Mouse (Mus musculus): ENCODE results near the gene Smim6. TPM values are rescaled to one million over a fixed set of nuclear protein-coding genes. Genes with fewer than 3 reads are reported as not detected.

The Smim6 gene
- total and polyA plus RNA-seq, 3 experiments: 2.4 TPM; not detected in 2

DNA sequence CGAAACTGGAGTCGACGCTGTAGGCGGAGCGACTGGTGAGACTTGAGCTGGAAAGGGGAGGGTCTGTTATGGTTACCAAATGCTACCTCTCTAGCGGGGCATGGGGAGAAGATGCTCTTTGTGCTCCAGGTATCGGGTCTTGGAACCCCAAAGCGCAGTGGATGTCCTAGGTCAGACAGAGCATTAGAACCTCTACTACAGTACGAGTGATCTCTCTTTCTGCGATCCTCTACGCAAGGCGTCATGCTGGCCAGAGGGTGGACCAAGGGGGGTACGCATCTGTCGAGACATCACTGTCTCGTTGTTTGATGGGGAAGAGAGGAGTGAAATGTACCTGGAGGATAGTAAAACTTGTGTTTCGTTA lies 21.9 kb downstream of the Smim6 start:
- H3K27me3 ChIP-seq (ENCODE audit: insufficient read depth, low read length): no peaks in the 10 kb centered on the region
- no peaks in the 10 kb centered on the region for H3K9me3 ChIP-seq (replicated peaks)
- peaks cover 37% of the 10 kb centered on the region for H3K4me1 ChIP-seq (ENCODE audit: insufficient read depth, low read depth, low read length)
- ATAC-seq (ENCODE audit: extremely low read depth, insufficient number of reproducible peaks, low FRiP score, poor library complexity, severe bottlenecking) (no peak), DNase-seq (ENCODE audit: low spot score) (no peak)
- H3K4me3 ChIP-seq (ENCODE audit: low read depth, low read length): peak overlapping the region; percentile 88
- TF ChIP-seq CTCF (IDR thresholded peaks at IDR 0.05; ENCODE audit: low read depth, low read length): no peak
- no peak for TF ChIP-seq POLR2AphosphoS5 (IDR thresholded peaks at IDR 0.05; ENCODE audit: insufficient replicate concordance, low read depth, low read length)
- no peak for TF ChIP-seq TAL1 (conservative IDR thresholded peaks at IDR 0.05; ENCODE audit: low read depth, low read length)
- TF ChIP-seq GATA2 (IDR thresholded peaks at IDR 0.05; ENCODE audit: borderline replicate concordance, low read depth, low read length): no peak
- TF ChIP-seq GATA1 (IDR thresholded peaks at IDR 0.05; ENCODE audit: borderline replicate concordance, low read length): no peak
- peaks cover 66% of the 10 kb centered on the region for H3K36me3 ChIP-seq (replicated peaks)

DNA sequence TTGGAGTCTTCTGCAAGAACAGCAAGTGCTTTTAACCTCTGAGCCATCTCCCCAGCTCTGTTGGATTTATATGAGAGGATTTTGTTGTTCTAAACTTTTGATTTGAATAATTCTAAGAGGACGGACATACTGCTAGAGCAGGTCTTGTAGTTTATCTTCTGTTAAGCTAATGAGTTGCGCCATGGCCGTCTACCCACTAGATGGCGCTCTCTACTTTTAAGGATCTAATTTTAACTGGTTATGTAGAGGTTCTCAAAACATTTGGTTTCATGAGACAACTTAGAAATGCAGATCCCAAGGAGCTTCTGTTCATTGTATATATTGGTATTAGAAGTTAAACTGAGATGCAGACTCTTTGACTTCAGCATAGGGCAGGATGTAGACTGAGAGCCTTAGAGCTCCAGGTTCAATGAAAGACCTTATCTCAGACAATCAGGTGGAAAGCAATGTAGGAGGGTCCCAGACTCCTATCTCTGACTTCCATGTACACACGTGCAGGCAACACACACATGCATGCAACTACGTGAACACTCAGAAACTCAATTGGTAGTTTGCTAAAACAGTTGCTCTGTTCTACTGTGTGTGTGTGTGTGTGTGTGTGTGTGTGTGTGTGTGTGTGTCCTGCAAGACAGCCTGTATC lies 28.0 kb downstream of the Smim6 start:
- H3K27me3 ChIP-seq (ENCODE audit: insufficient read depth, low read length): no peaks in the 10 kb centered on the region
- H3K9me3 ChIP-seq (replicated peaks): no peaks in the 10 kb centered on the region
- ATAC-seq (ENCODE audit: extremely low read depth, insufficient number of reproducible peaks, low FRiP score, poor library complexity, severe bottlenecking) (no peak; the same call in 1 of the 2 replicates), DNase-seq (ENCODE audit: low spot score) (peak; percentile 26)
- peaks cover 97% of the 10 kb centered on the region for H3K36me3 ChIP-seq (replicated peaks)
- no peak overlapping the region for H3K4me3 ChIP-seq (ENCODE audit: low read depth, low read length)
- TF ChIP-seq TAL1 (conservative IDR thresholded peaks at IDR 0.05; ENCODE audit: low read depth, low read length) (no peak), CTCF (IDR thresholded peaks at IDR 0.05; ENCODE audit: low read depth, low read length) (peak; percentile 46; the same call in 1 of the 2 replicates)
- peaks cover 15% of the 10 kb centered on the region for H3K4me1 ChIP-seq (ENCODE audit: insufficient read depth, low read depth, low read length)

DNA sequence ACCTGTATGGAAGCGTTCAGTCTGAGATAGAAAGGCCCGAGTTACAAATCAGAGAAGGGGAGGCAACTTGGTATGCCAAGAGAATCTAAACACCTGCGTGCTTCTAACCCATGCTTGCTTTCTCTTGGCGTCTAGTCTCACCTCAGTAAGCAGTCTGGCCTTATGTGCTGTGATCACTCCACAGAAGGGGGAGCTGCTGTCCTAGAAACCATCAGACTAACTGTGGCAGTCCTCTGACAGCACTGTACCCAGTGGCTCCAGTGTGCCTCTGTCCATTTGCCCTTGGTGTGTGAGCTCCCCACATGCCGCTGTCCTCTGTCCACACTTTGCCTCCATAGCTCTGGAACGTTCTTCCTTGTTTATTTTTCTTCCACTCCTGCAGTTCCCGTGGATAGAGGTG lies 30.2 kb downstream of the Smim6 start:
- no peak for TF ChIP-seq POLR2AphosphoS5 (IDR thresholded peaks at IDR 0.05; ENCODE audit: insufficient replicate concordance, low read depth, low read length)
- no peak for TF ChIP-seq GATA2 (IDR thresholded peaks at IDR 0.05; ENCODE audit: borderline replicate concordance, low read depth, low read length)
- TF ChIP-seq CTCF (IDR thresholded peaks at IDR 0.05; ENCODE audit: low read depth, low read length): no peak
- no peak for TF ChIP-seq TAL1 (conservative IDR thresholded peaks at IDR 0.05; ENCODE audit: low read depth, low read length)
- TF ChIP-seq GATA1 (IDR thresholded peaks at IDR 0.05; ENCODE audit: borderline replicate concordance, low read length): no peak
- Histone ChIP-seq H3K9me3 (replicated peaks) (no peaks in the 10 kb centered on the region), H3K4me1 (ENCODE audit: insufficient read depth, low read depth, low read length) (peaks cover 3% of the 10 kb centered on the region; the same call in 1 of the 2 replicates), H3K36me3 (replicated peaks) (peaks cover 98% of the 10 kb centered on the region), H3K27me3 (ENCODE audit: insufficient read depth, low read length) (no peaks in the 10 kb centered on the region), H3K4me3 (ENCODE audit: low read depth, low read length) (no peak overlapping the region)
- ATAC-seq (ENCODE audit: extremely low read depth, insufficient number of reproducible peaks, low FRiP score, poor library complexity, severe bottlenecking): no peak
- no peak for DNase-seq (ENCODE audit: low spot score)

DNA sequence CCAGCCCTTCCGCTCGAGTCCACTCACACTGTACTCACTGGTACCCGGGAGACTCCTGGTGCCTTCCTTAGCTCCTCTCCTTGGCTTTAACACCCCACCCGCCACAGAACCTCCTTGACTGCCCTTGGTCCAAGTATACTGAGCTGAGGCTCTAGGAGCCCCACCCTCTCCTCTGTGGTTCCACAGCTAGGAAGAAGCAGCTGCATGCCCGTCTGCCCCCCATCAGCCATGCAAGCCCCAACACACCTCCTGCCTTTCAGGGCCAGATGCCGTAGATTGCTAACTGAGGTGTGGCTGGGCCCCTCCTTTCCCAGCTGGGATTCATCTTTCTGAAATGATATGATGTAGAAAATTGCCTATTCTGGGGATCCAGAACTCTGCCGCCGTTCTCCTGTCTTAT lies 33.4 kb downstream of the Smim6 start:
- ATAC-seq (ENCODE audit: extremely low read depth, insufficient number of reproducible peaks, low FRiP score, poor library complexity, severe bottlenecking): no peak
- Histone ChIP-seq H3K9me3 (replicated peaks) (no peaks in the 10 kb centered on the region), H3K36me3 (replicated peaks) (peaks cover 100% of the 10 kb centered on the region), H3K4me3 (ENCODE audit: low read depth, low read length) (no peak overlapping the region), H3K27me3 (ENCODE audit: insufficient read depth, low read length) (no peaks in the 10 kb centered on the region), H3K4me1 (ENCODE audit: insufficient read depth, low read depth, low read length) (no peaks in the 10 kb centered on the region)
- DNase-seq (ENCODE audit: low spot score): no peak
- TF ChIP-seq POLR2AphosphoS5 (IDR thresholded peaks at IDR 0.05; ENCODE audit: insufficient replicate concordance, low read depth, low read length): no peak
- no peak for TF ChIP-seq GATA2 (IDR thresholded peaks at IDR 0.05; ENCODE audit: borderline replicate concordance, low read depth, low read length)
- no peak for TF ChIP-seq CTCF (IDR thresholded peaks at IDR 0.05; ENCODE audit: low read depth, low read length)
- TF ChIP-seq TAL1 (conservative IDR thresholded peaks at IDR 0.05; ENCODE audit: low read depth, low read length): no peak
- TF ChIP-seq GATA1 (IDR thresholded peaks at IDR 0.05; ENCODE audit: borderline replicate concordance, low read length): no peak

DNA sequence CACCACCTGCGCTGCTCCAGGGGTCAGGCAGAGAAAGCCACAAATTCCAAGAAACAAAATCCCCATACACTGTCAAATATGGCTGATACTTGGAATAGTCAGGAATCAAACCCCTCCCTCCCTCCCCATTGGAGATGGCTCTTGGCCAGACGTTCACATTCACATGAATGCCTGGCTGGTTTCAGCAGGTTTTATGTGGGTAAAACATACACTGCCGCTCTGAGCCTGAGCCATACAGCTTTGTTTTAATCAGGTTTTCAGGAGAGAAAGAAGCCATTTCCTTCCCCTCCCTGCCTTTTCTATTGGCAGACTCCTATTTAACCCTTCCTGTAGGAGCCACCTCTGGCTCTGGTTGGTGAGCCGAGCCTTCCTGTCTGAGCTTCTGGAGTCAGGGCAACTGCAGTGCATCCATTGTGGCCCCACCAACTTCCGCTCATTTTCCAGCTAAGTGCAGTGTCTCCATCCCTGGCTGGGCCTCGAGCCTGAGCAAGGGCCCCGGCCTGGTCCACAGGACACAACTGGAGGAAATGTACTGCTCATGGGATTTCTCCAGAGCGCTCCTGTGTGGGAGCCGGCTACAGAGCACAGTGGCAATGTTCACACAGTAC lies 34.5 kb downstream of the Smim6 start:
- Histone ChIP-seq H3K27me3 (ENCODE audit: insufficient read depth, low read length) (no peaks in the 10 kb centered on the region), H3K4me1 (ENCODE audit: insufficient read depth, low read depth, low read length) (no peaks in the 10 kb centered on the region), H3K9me3 (replicated peaks) (no peaks in the 10 kb centered on the region), H3K36me3 (replicated peaks) (peaks cover 100% of the 10 kb centered on the region), H3K4me3 (ENCODE audit: low read depth, low read length) (no peak overlapping the region)
- no peak for DNase-seq (ENCODE audit: low spot score)
- ATAC-seq (ENCODE audit: extremely low read depth, insufficient number of reproducible peaks, low FRiP score, poor library complexity, severe bottlenecking): no peak
- TF ChIP-seq TAL1 (conservative IDR thresholded peaks at IDR 0.05; ENCODE audit: low read depth, low read length): no peak
- no peak for TF ChIP-seq CTCF (IDR thresholded peaks at IDR 0.05; ENCODE audit: low read depth, low read length)
- TF ChIP-seq GATA1 (IDR thresholded peaks at IDR 0.05; ENCODE audit: borderline replicate concordance, low read length): no peak
- TF ChIP-seq GATA2 (IDR thresholded peaks at IDR 0.05; ENCODE audit: borderline replicate concordance, low read depth, low read length): no peak
- TF ChIP-seq POLR2AphosphoS5 (IDR thresholded peaks at IDR 0.05; ENCODE audit: insufficient replicate concordance, low read depth, low read length): no peak

DNA sequence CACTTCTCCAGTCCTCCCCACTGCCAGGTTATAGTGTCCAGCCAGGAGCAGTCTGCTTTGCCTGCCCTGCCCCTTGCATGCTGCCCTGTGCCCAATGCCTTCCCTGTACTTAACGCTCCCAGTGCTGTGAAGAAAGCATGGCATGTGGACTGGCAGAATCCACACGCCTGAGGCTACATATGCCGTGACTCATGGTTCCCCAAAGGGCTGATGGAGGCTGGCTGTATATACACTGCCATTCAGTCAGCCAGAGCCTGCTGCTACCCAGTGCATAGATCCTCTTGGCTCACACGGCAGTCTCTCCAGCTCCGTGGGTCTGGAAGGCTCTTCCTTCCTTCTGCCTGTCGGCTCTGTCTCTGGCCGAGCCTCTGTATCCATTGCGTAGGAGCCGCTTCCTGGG lies 36.5 kb downstream of the Smim6 start:
- peaks cover 100% of the 10 kb centered on the region for H3K36me3 ChIP-seq (replicated peaks)
- DNase-seq (ENCODE audit: low spot score) (no peak), ATAC-seq (ENCODE audit: extremely low read depth, insufficient number of reproducible peaks, low FRiP score, poor library complexity, severe bottlenecking) (no peak)
- H3K4me1 ChIP-seq (ENCODE audit: insufficient read depth, low read depth, low read length): no peaks in the 10 kb centered on the region
- H3K4me3 ChIP-seq (ENCODE audit: low read depth, low read length): no peak overlapping the region
- H3K27me3 ChIP-seq (ENCODE audit: insufficient read depth, low read length): no peaks in the 10 kb centered on the region
- TF ChIP-seq GATA2 (IDR thresholded peaks at IDR 0.05; ENCODE audit: borderline replicate concordance, low read depth, low read length) (no peak), TAL1 (conservative IDR thresholded peaks at IDR 0.05; ENCODE audit: low read depth, low read length) (no peak), GATA1 (IDR thresholded peaks at IDR 0.05; ENCODE audit: borderline replicate concordance, low read length) (no peak), CTCF (IDR thresholded peaks at IDR 0.05; ENCODE audit: low read depth, low read length) (no peak), POLR2AphosphoS5 (IDR thresholded peaks at IDR 0.05; ENCODE audit: insufficient replicate concordance, low read depth, low read length) (no peak)
- no peaks in the 10 kb centered on the region for H3K9me3 ChIP-seq (replicated peaks)

Measured in G1E (cell line).